Mouse (Mus musculus): ENCODE results near the gene Pamr1. TPM values are rescaled to one million over a fixed set of nuclear protein-coding genes. Genes with fewer than 3 reads are reported as not detected.

Gene Pamr1
- polyA plus RNA-seq, 1 experiment from 2014 or later = 4.1 TPM

DNA sequence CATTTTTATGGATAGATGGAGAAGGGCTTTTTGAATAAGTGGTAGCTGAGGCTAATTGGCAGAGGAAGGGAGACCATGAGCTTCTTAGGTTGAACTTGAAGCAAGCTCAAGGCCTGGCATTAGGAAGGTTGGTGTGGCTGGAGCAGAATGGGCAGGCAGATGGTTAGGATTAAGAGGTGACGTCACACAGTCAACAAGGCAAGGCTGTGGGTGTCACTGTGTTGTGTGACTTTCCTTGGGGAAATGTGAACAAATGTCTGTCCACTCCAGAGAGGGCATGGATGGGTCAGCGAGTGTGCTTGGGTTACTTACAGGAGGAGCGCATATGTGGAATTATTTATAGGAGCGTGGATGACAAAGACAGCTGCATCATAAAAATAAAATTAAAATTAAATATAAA lies 50.7 kb downstream of the Pamr1 start:
- Histone ChIP-seq H3K36me3 (no peaks in the 10 kb centered on the region), H3K4me2 (no peak overlapping the region), H3K9ac (no peak overlapping the region), H3K4me1 (replicated peaks) (no peaks in the 10 kb centered on the region), H3K4me3 (replicated peaks) (no peak overlapping the region), H3K27me3 (no peaks in the 10 kb centered on the region), H3K9me3 (replicated peaks) (no peaks in the 10 kb centered on the region), H3K27ac (no peak overlapping the region)
- DNase-seq (no peak), ATAC-seq (ENCODE audit: low read depth) (no peak)
- 72% methylated on average over 4 of the region's 4 CpGs for WGBS (ENCODE audit: insufficient replicate concordance)

DNA sequence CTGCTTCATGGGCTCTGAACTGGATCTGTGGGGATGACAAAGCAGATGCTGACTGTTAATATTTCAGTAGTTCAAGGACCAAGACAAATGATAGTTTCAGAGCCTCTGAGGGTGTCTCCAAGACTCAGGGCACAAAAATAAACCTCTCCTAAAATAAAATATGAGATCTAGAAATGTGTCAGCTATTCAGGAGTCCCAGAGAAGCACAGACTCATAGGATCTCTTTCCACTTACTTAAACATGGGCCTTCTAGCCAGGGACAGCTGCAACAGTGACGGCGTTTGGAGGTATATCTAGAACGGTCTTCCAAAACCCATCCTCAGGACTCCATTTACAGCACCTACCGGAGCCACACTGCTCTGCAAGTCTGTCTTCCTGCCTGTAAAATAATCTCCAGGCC lies 60.7 kb downstream of the Pamr1 start:
- 81% methylated on average over 4 of the region's 4 CpGs for WGBS (ENCODE audit: insufficient replicate concordance)
- Histone ChIP-seq H3K9me3 (replicated peaks) (no peaks in the 10 kb centered on the region), H3K4me1 (replicated peaks) (no peaks in the 10 kb centered on the region), H3K4me3 (replicated peaks) (no peak overlapping the region), H3K27ac (no peak overlapping the region), H3K4me2 (no peak overlapping the region), H3K36me3 (no peaks in the 10 kb centered on the region), H3K9ac (no peak overlapping the region), H3K27me3 (no peaks in the 10 kb centered on the region)
- no peak for ATAC-seq (ENCODE audit: low read depth)
- DNase-seq = no peak

DNA sequence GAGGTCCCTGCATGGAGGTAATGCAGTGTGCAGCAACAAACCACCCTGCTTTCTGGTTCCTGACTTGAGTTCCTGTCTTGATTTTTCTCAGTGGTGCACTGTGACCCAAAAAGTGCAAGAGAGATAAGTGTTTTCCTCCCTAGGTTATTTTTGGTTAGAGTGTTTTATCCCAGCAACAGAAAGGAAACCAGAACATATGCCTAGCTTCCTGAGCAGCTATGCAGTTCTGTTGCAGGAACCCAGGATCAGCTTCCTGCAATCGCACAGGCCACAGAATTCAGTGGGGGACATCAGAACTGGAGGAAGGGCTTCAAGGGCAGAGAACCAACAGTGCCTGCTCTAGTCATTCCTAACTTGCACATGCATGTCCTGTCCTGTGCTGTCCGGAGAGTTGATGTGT lies 66.8 kb downstream of the Pamr1 start:
- Histone ChIP-seq H3K27ac (no peak overlapping the region), H3K4me3 (replicated peaks) (no peak overlapping the region), H3K27me3 (no peaks in the 10 kb centered on the region), H3K9me3 (replicated peaks) (no peaks in the 10 kb centered on the region), H3K36me3 (no peaks in the 10 kb centered on the region), H3K9ac (no peak overlapping the region), H3K4me1 (replicated peaks) (no peaks in the 10 kb centered on the region), H3K4me2 (no peak overlapping the region)
- ATAC-seq (ENCODE audit: low read depth) = 0 out of 2 replicates have a peak, but pooled peaks have one; percentile 18
- DNase-seq = no peak
- WGBS (ENCODE audit: insufficient replicate concordance) = 27% methylated on average over 2 of the region's 2 CpGs

DNA sequence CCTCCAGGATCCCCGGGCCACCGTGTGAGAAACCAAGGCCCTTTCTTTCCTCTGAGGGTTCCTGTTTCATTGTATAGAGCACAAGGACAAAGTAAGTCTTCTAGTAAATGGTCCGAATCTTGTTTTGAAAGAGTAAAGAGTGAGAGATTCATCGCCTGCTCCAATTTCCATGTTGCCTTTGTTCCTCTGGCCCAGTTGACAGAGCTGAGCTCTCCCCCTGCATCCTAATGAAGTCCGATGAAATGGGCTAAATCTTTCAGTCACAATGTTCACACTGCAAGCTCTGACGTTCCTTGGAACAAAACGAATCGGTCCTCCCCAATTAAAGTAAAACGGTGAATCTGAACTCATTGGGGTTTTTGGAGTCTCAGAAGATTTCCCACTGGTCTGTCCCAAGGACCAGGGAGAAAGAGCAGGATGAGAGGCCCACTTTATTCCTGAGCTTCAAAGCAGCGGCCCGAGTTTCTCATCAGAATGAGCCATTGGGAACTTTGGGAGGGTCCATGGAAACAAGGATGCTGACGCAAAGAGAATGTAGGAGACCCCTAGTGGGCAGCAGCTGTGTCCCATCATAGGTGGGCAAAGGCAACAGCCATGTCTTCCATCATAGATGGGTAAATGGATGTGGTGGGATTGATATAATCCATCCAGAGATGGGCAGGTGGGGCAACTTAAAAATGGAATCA lies 71.1 kb downstream of the Pamr1 start:
- H3K9me3 ChIP-seq (replicated peaks) = no peaks in the 10 kb centered on the region
- H3K27ac ChIP-seq = no peak overlapping the region
- H3K9ac ChIP-seq = no peak overlapping the region
- H3K36me3 ChIP-seq = no peaks in the 10 kb centered on the region
- ATAC-seq (ENCODE audit: low read depth) (no peak), DNase-seq (no peak)
- H3K27me3 ChIP-seq = no peaks in the 10 kb centered on the region
- no peak overlapping the region for H3K4me3 ChIP-seq (replicated peaks)
- no peak overlapping the region for H3K4me2 ChIP-seq
- no peaks in the 10 kb centered on the region for H3K4me1 ChIP-seq (replicated peaks)
- 71% methylated on average over 12 of the region's 12 CpGs for WGBS (ENCODE audit: insufficient replicate concordance)

DNA sequence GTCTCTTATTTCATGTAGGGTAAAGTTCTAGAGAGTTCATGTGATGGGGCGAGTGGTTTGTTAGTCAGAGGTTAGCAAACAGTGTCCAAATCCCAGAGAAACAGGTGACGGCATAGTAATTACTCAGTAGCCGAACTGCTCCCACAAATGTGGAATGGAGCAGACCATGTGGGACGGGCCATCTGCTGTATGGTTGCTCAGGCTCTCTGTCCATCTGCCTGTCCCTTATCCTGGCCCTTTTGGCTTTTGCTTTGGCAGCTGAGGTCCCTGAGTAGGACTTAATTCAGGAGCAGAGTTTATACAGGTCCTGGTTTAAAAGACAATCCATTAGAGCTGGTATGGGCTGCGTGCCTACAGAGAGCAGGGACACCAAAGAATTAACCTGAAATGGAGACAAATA lies 72.4 kb downstream of the Pamr1 start:
- Histone ChIP-seq H3K4me3 (replicated peaks) (no peak overlapping the region), H3K9me3 (replicated peaks) (no peaks in the 10 kb centered on the region), H3K9ac (no peak overlapping the region), H3K36me3 (no peaks in the 10 kb centered on the region), H3K4me2 (no peak overlapping the region), H3K27ac (no peak overlapping the region), H3K27me3 (no peaks in the 10 kb centered on the region), H3K4me1 (replicated peaks) (no peaks in the 10 kb centered on the region)
- no peak for DNase-seq
- no peak for ATAC-seq (ENCODE audit: low read depth)
- 62% methylated on average over 5 of the region's 5 CpGs for WGBS (ENCODE audit: insufficient replicate concordance)

DNA sequence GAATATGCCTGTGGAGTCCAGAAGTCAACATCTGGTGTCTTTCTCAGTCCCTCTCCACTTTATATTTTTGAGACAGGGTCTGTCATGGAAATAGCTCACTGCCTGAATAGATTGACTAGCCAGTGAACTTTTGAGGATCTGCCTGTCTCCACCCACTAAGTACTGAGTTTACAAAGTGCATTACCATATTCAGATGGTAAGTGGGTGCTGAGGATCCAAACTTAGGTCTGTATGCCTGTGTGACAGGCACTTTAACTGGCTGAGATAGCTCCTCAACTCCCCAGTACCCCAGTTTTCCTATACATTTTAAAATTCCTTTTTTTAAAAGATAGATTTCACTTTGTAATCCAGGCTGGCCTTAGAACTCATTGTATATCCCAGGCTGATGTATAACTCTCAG lies 73.1 kb downstream of the Pamr1 start:
- Histone ChIP-seq H3K9me3 (replicated peaks) (no peaks in the 10 kb centered on the region), H3K36me3 (no peaks in the 10 kb centered on the region), H3K27ac (no peak overlapping the region), H3K27me3 (no peaks in the 10 kb centered on the region), H3K4me3 (replicated peaks) (no peak overlapping the region), H3K9ac (no peak overlapping the region), H3K4me1 (replicated peaks) (no peaks in the 10 kb centered on the region), H3K4me2 (no peak overlapping the region)
- no peak for DNase-seq
- no peak for ATAC-seq (ENCODE audit: low read depth)

DNA sequence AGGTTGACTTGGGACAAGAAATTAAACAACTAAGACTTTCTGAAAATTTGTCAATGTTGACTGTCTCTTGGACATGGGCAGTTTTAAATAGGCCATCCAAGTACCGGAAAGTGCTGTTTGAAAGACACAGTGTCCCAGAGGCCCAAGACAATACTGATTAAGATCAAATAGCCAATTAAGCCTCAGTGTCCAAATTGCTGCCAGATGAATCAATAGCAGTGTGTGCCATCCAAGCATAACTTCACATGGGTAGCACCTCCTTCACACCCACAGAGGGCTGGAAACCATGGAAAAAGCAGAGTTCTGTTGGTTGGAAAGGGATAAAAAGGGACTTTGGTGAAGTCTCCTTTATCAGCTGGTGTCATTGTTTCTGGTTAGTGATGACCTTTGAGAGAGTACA lies 74.7 kb downstream of the Pamr1 start:
- WGBS (ENCODE audit: insufficient replicate concordance) = 78% methylated on average over 1 of the region's 1 CpGs
- Histone ChIP-seq H3K4me2 (no peak overlapping the region), H3K36me3 (no peaks in the 10 kb centered on the region), H3K4me1 (replicated peaks) (no peaks in the 10 kb centered on the region), H3K27ac (no peak overlapping the region), H3K9me3 (replicated peaks) (no peaks in the 10 kb centered on the region), H3K4me3 (replicated peaks) (no peak overlapping the region), H3K27me3 (no peaks in the 10 kb centered on the region), H3K9ac (no peak overlapping the region)
- no peak for DNase-seq
- no peak for ATAC-seq (ENCODE audit: low read depth)

DNA sequence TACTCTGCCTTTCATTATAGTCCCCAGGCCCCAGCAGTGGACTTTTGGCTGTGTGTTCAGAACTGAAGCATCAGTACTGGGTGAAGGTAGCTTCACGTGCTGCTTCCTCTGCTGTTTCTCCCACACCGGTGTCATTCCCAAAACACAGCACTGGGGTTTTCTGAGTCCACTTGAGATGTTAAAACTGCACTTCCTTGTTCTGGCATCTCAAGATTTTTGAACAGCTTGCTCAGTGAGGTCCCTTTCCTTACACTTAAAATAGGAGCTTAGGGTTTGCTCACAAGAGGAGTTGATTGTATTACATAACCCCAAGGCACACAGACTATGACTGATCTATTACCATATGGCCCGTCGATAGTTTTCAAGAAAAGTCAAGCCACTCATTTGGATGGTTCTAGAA lies 82.5 kb downstream of the Pamr1 start:
- Histone ChIP-seq H3K27me3 (no peaks in the 10 kb centered on the region), H3K4me2 (no peak overlapping the region), H3K9me3 (replicated peaks) (no peaks in the 10 kb centered on the region), H3K9ac (no peak overlapping the region), H3K36me3 (no peaks in the 10 kb centered on the region), H3K4me1 (replicated peaks) (no peaks in the 10 kb centered on the region), H3K4me3 (replicated peaks) (no peak overlapping the region), H3K27ac (no peak overlapping the region)
- DNase-seq = no peak
- ATAC-seq (ENCODE audit: low read depth) = no peak
- 77% methylated on average over 4 of the region's 4 CpGs for WGBS (ENCODE audit: insufficient replicate concordance)

DNA sequence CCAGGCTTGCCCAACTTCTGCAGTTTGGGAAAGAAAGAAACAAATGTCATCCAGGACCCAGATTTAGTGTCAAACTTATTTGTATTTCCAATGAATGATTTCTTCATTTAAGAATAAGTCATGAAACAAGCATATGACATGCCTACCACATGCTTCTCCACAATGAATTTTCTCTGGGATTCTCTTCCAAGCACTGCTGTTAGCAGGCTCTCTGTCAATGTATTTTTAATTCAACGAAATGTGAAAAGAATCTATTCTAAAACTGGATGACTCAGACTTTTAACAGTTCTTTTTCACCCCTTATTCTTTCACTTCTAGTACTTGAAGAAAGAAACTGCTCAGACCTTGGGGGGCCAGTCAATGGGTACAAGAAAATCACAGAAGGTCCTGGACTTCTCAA lies 84.2 kb downstream of the Pamr1 start:
- no peaks in the 10 kb centered on the region for H3K9me3 ChIP-seq (replicated peaks)

DNA sequence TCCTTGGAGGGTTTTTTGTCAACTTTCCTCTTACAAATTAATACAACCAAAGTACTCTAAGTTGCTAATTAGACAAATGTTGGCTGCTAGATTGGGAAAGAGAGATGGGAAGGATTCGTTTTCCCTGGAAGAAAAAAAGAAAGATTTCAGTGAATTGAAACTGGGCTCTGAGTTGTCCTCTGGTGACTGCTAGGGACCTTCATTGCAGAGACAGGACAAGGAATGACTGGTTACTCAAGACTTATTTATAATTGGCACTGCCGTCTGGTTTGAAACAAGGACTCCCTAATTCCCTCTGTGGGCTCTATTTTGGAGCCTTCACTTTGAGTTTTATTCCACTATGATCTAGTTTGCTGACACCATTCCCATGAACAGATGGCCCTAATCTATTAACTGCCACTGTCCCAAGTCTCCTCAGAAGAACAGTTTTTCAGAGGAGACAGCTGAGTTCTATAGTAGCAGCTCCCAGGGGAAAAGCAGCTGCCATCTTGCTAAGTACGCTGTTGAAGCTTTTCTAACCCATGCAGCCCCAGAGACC lies 85.8 kb downstream of the Pamr1 start:
- H3K27me3 ChIP-seq = no peaks in the 10 kb centered on the region

More for the DNA sequence above, 84.2 kb downstream of the Pamr1 start:
- Histone ChIP-seq H3K36me3 (no peaks in the 10 kb centered on the region), H3K9ac (no peak overlapping the region), H3K4me1 (replicated peaks) (no peaks in the 10 kb centered on the region), H3K27ac (no peak overlapping the region), H3K27me3 (no peaks in the 10 kb centered on the region), H3K4me3 (replicated peaks) (no peak overlapping the region), H3K4me2 (no peak overlapping the region)
- WGBS (ENCODE audit: insufficient replicate concordance) = 58% methylated on average over 1 of the region's 1 CpGs
- ATAC-seq (ENCODE audit: low read depth) (no peak), DNase-seq (no peak)

DNA sequence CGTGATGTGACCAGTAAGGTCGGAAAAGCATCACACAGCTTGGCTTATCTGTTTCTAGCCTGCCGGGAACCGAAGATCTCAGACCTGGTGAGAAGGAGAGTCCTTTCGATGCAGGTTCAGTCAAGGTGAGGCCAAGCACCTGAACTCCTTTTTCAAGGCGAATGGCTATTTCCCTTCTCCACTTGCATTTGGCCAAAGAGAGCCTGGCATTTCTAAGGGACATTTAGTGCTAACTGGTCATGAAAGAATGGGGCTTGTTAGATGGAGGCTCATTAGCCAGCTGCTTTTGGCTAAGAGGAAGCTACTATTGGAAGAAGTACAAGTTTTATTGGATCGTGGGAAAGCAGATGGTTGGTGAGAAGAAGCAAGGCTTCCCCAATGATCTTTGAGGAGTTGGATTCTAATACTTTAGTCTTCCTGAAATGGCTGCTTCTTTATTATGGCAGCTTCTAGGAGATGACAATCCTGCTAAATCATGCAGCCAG lies 86.3 kb downstream of the Pamr1 start:
- 84% methylated on average over 7 of the region's 7 CpGs for WGBS (ENCODE audit: insufficient replicate concordance)
- no peaks in the 10 kb centered on the region for H3K4me1 ChIP-seq (replicated peaks)

More for the DNA sequence above, 85.8 kb downstream of the Pamr1 start:
- no peak overlapping the region for H3K27ac ChIP-seq
- ATAC-seq (ENCODE audit: low read depth) (no peak), DNase-seq (no peak)
- H3K4me3 ChIP-seq (replicated peaks) = no peak overlapping the region
- no peak overlapping the region for H3K9ac ChIP-seq
- H3K4me2 ChIP-seq = no peak overlapping the region
- 55% methylated on average over 3 of the region's 3 CpGs for WGBS (ENCODE audit: insufficient replicate concordance)
- H3K36me3 ChIP-seq = no peaks in the 10 kb centered on the region
- no peaks in the 10 kb centered on the region for H3K9me3 ChIP-seq (replicated peaks)
- no peaks in the 10 kb centered on the region for H3K4me1 ChIP-seq (replicated peaks)

DNA sequence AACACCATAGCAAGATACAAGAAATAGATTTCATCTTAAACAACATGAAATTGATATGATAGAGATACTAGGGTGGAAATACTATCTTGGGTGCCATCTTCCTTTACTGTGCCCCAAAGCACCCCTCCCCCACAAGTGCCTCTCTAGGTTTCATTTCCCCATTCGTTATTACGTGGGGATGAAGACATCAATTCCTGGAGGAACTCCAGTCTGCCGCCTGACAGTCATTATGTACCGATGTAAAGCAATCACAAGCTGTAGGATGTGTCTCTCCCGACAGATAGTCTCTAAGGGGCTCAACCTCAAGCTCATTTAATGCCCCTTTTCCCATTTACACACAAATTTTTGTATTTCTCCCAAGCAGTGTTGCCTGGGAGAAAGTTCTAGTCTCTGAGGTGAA lies 88.3 kb downstream of the Pamr1 start:
- Histone ChIP-seq H3K4me3 (replicated peaks) (no peak overlapping the region), H3K9ac (no peak overlapping the region), H3K27me3 (no peaks in the 10 kb centered on the region), H3K36me3 (no peaks in the 10 kb centered on the region), H3K9me3 (replicated peaks) (no peaks in the 10 kb centered on the region), H3K27ac (no peak overlapping the region), H3K4me2 (no peak overlapping the region), H3K4me1 (replicated peaks) (no peaks in the 10 kb centered on the region)
- 30% methylated on average over 5 of the region's 5 CpGs for WGBS (ENCODE audit: insufficient replicate concordance)
- DNase-seq (no peak), ATAC-seq (ENCODE audit: low read depth) (no peak)

More for the DNA sequence above, 86.3 kb downstream of the Pamr1 start:
- Histone ChIP-seq H3K9ac (no peak overlapping the region), H3K27me3 (no peaks in the 10 kb centered on the region), H3K27ac (no peak overlapping the region), H3K9me3 (replicated peaks) (no peaks in the 10 kb centered on the region), H3K36me3 (no peaks in the 10 kb centered on the region), H3K4me3 (replicated peaks) (no peak overlapping the region), H3K4me2 (no peak overlapping the region)
- ATAC-seq (ENCODE audit: low read depth) = no peak
- no peak for DNase-seq

All from liver, embryonic 13.5 days (tissue).